Mouse (Mus musculus) midbrain, embryonic 12.5 days (tissue): ENCODE measurements at regions not wholly inside any gene's neighbourhood (a gene's known extent, or its start where the extent isn't known, plus 50 kb on each side); places are given as distances from the start of the nearest gene placed in this dataset.
A peak's percentile ranks its signal among the peaks of the same experiment; 100 is the strongest.

Source experiments
- ATAC-seq: fragments of 200-750 bp; cut with Nextera tagmentation; 2 replicates; pipeline ENCODE4 v1.8.0; 2017; ENCODE audit warnings: low read depth, moderate TSS enrichment, moderate library complexity; ENCODE audit not compliant: low FRiP score
- H3K27ac ChIP-seq: fragments of 300-500 bp; sonication (generic); replicated peaks from 2 replicates; pipeline ENCODE4 v1.5.1; 2016; ENCODE audit warnings: mild to moderate bottlenecking
- H3K27me3 ChIP-seq: fragments of 300-500 bp; sonication (generic); 2 replicates; pipeline ENCODE4 v1.6.1; 2016; ENCODE audit warnings: mild to moderate bottlenecking
- H3K36me3 ChIP-seq: fragments of 300-500 bp; sonication (generic); 2 replicates; pipeline ENCODE4 v1.6.1; 2016
- H3K4me1 ChIP-seq: fragments of 300-500 bp; sonication (generic); 2 replicates; pipeline ENCODE4 v1.6.1; 2016
- H3K4me2 ChIP-seq: fragments of 300-500 bp; sonication (generic); replicated peaks from 2 replicates; pipeline ENCODE4 v1.6.1; 2016; ENCODE audit warnings: mild to moderate bottlenecking, moderate library complexity
- H3K4me3 ChIP-seq: fragments of 300-500 bp; sonication (generic); 2 replicates; pipeline ENCODE4 v1.5.1; 2016; ENCODE audit warnings: mild to moderate bottlenecking
- H3K9ac ChIP-seq: fragments of 300-500 bp; sonication (generic); replicated peaks from 2 replicates; pipeline ENCODE4 v1.6.1; 2016; ENCODE audit warnings: mild to moderate bottlenecking, moderate library complexity
- H3K9me3 ChIP-seq: fragments of 300-500 bp; sonication (generic); 2 replicates; pipeline ENCODE4 v1.6.1; 2016; ENCODE audit warnings: mild to moderate bottlenecking
- WGBS: fragments of 180-500 bp; shearing (Covaris S2); methylation state at CpG from one replicate; pipeline ENCODE4 v1.1.7; 2016; 5-methylcytosine and 5-hydroxymethylcytosine counted together

DNA sequence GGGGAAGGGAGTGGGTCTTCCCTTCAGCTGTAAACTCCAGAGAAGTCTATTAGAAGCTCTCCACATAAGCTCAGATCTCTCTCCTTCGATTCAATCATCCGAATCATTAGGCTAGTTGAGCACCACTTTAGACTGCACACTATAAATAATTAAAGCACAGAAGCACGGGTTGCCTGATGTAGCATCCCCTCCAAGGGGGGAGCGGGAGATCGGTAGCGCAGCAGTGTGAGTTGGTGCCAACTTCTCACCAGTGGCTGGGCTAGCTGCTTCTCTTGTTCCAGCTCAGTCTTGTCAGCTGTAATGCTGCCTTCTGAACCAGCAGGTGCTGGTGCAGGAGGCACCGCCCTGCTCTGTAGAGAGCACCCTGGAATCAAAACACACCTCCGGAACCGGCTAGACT, 78.6 kb downstream of the A830031A19Rik start:
- H3K36me3 ChIP-seq, result no peaks in the 10 kb centered on the region
- H3K27me3 ChIP-seq, result peaks cover 6% of the 10 kb centered on the region; the same call in 1 of the 2 replicates
- H3K9ac ChIP-seq, result no peak overlapping the region
- H3K4me1 ChIP-seq, result no peaks in the 10 kb centered on the region
- no peak overlapping the region for H3K4me3 ChIP-seq
- no peak overlapping the region for H3K27ac ChIP-seq
- no peak for ATAC-seq
- H3K4me2 ChIP-seq, result no peak overlapping the region
- WGBS, result 85% methylated on average over 9 of the region's 9 CpGs
- H3K9me3 ChIP-seq, result no peaks in the 10 kb centered on the region

DNA sequence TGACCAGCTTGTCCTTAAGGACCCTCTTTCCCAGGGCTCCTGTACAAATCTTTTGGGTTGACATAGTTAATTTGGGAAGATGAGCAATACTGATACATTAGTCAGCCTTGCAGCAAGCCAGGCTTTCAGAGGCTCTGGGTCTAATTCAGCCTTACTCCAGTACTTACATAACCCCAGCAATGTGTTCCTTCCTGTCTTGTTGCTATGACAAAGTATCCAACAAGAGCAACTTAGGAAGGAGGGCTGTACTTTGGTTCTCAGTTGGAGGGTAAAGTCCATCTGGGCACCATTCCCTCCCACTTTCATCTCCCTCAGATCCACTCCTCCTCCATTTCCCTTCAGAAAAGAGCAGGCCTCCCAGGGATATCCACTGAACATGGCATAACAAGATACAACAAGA, 80.7 kb downstream of the A830031A19Rik start:
- no peak overlapping the region for H3K9ac ChIP-seq
- ATAC-seq, result no peak
- no peak overlapping the region for H3K4me2 ChIP-seq
- no peaks in the 10 kb centered on the region for H3K4me1 ChIP-seq
- no peak overlapping the region for H3K4me3 ChIP-seq
- peaks cover 9% of the 10 kb centered on the region; the same call in 1 of the 2 replicates for H3K27me3 ChIP-seq
- no peak overlapping the region for H3K27ac ChIP-seq
- no peaks in the 10 kb centered on the region for H3K9me3 ChIP-seq
- no peaks in the 10 kb centered on the region for H3K36me3 ChIP-seq

DNA sequence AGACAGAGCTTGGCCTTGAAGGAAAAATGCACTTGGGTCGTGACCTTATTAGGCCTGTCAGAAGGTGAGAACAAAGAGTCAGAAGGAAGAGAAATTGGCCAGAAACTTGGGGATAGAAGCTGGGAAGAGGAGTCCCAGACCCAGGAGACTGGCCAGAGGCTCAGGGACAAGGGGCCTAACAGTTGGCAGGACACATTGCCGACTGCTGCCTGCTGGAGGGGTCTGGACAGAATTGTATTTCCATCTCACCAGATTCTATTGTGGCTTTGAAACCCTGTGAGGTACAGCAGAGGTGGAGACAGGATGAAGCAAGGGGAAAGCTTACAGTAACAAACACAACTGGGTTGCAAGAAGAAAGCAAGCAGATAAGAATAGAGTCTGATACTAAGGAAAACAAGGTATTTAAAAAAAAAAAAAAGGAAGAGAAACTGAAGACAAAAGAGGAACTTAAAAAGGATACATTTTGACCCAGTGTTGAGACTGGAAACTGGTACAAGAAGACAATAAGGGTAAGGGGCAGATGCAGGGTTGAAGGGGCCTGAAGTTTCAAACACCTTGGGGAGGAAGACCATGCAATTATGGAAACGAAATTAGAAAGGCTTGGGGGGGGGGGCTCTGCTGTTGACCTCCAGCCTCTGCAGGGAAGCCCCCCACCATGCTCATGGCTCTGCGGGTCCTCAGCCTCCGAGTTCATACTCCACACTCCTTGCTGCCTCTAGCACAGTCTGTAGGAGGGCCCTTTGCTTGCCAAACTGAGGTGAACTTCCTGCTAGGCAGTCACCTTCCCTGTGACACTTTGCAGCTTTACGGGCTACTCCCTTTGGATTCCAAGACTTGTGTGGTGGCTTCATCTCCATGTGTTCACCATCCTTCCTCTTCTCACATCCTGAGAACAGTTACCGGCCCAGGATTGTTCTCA, 87.1 kb downstream of the A830031A19Rik start:
- ATAC-seq, result no peak
- WGBS, result 77% methylated on average over 7 of the region's 7 CpGs
- H3K9me3 ChIP-seq, result no peaks in the 10 kb centered on the region
- H3K4me3 ChIP-seq, result no peak overlapping the region
- H3K4me2 ChIP-seq, result no peak overlapping the region
- H3K9ac ChIP-seq, result no peak overlapping the region
- no peaks in the 10 kb centered on the region for H3K36me3 ChIP-seq
- no peak overlapping the region for H3K27ac ChIP-seq
- peaks cover 51% of the 10 kb centered on the region for H3K27me3 ChIP-seq
- H3K4me1 ChIP-seq, result no peaks in the 10 kb centered on the region

DNA sequence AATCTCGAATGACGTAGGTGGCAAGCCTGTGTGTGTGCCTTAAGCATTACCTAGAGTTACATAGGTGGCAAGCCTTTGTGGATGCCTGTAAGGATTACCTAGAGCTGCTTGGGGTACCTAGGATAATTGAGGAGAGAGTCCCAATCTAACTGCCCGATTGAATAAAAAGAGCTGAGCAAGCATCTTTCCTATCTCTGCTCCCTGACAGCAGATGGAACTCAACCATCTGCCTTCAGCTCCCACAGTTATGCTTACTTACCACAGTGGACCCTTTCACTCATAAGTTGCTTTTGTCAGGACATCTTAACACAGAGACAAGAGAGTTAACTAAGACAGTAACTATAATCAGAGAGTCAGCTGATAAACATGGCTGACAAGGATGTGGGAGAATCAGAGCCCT, 89.6 kb downstream of the A830031A19Rik start:
- ATAC-seq, result no peak

DNA sequence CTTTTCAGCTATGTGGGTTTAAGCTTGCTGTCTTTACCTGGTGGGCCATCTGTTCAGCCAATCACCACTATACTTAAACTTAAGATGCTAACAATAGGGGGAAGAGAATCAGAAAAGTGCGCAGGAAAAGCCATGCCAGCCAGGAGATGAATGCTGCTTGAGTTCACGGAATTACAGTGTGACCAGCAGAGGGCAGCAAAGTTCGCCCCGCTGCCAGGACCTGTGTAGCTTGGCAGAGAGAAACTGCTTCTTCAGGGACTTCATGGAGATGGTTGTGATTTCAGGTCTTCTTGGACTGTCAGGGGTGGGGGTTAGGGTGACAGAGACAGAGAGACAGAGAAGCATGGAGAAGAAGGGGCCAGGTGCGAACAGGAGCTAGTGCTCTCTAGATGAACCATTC, 84.3 kb upstream of the Papolg start:
- Histone ChIP-seq H3K4me2 (no peak overlapping the region), H3K27ac (no peak overlapping the region), H3K27me3 (peaks cover 71% of the 10 kb centered on the region), H3K9ac (no peak overlapping the region), H3K36me3 (no peaks in the 10 kb centered on the region), H3K4me1 (no peaks in the 10 kb centered on the region), H3K9me3 (no peaks in the 10 kb centered on the region), H3K4me3 (no peak overlapping the region)
- peak; percentile 78 for ATAC-seq
- 13% methylated on average over 5 of the region's 5 CpGs for WGBS

More for the DNA sequence above, 89.6 kb downstream of the A830031A19Rik start:
- Histone ChIP-seq H3K4me1 (no peaks in the 10 kb centered on the region), H3K9ac (no peak overlapping the region), H3K4me2 (no peak overlapping the region), H3K9me3 (no peaks in the 10 kb centered on the region), H3K36me3 (no peaks in the 10 kb centered on the region), H3K27me3 (peaks cover 66% of the 10 kb centered on the region), H3K4me3 (no peak overlapping the region), H3K27ac (no peak overlapping the region)
- 94% methylated on average over 3 of the region's 3 CpGs for WGBS

DNA sequence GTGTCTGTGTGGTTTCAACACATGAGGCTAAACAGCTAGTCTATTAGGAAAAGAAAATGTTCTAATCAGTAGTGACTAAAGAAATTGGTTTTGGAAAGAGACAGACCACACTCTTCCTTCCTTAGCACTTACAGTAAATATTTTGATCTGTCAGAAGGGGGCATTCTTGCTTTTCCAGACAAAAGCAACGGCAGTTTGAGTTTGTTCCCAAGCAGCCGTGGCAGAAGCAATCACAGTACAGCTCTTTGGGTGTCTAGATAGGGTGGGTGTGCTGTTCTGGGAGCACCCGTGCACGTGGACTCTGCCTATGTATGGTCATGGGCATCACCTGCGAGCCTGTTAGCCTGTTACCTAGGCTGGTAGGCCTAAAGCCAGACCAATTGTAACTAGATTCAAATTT, 83.2 kb upstream of the Papolg start:
- Histone ChIP-seq H3K9ac (no peak overlapping the region), H3K27me3 (peaks cover 64% of the 10 kb centered on the region)
- WGBS, result 81% methylated on average over 5 of the region's 5 CpGs

DNA sequence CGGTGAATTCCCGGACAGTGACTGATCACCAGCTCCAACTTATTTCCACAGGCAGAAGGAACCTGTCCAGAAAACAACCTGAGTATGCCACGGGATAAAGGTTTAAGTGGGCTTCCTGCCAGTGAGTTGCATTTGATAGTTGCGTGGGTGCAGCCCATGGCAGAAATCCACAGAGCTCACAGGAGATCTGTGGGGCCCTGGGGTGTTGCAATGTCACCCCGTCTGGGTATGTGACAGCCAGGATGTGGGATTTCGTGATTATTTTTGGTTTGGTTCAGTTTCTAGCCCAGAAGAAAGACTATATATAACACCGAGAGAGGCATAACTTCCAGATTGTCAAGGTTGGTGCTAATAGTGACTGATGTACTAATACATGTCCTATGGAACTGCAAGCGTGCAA, 82.0 kb upstream of the Papolg start:
- Histone ChIP-seq H3K9ac (no peak overlapping the region), H3K9me3 (no peaks in the 10 kb centered on the region), H3K4me3 (no peak overlapping the region), H3K36me3 (no peaks in the 10 kb centered on the region), H3K4me1 (no peaks in the 10 kb centered on the region), H3K4me2 (no peak overlapping the region), H3K27me3 (peaks cover 58% of the 10 kb centered on the region), H3K27ac (no peak overlapping the region)
- no peak for ATAC-seq
- 88% methylated on average over 8 of the region's 8 CpGs for WGBS

More for the DNA sequence above, 83.2 kb upstream of the Papolg start:
- Histone ChIP-seq H3K4me1 (no peaks in the 10 kb centered on the region), H3K4me3 (no peak overlapping the region), H3K36me3 (no peaks in the 10 kb centered on the region), H3K4me2 (no peak overlapping the region), H3K9me3 (no peaks in the 10 kb centered on the region), H3K27ac (no peak overlapping the region)
- ATAC-seq, result no peak

DNA sequence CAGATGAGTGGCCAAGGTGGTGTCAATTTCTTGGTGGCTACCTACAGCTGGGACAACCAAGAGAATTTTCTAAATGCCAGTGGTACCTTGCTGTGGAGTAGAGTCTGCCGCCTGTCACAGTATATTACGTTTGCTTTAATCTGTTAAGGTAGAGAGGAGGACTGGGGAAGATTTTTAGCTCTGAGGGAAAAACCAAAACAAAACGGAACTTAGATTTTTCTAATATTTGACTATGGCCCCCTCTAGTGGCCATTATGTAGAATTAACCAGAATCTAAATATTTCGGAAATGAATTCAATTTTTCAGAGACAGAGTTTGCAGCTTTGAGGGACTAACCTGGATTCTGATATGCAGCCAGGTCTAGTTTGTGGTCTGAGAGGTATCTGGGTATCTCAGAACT, 59.3 kb upstream of the Papolg start:
- Histone ChIP-seq H3K4me3 (no peak overlapping the region), H3K9ac (no peak overlapping the region), H3K27me3 (peaks cover 5% of the 10 kb centered on the region; the same call in 1 of the 2 replicates), H3K36me3 (no peaks in the 10 kb centered on the region), H3K4me1 (no peaks in the 10 kb centered on the region), H3K27ac (no peak overlapping the region), H3K9me3 (no peaks in the 10 kb centered on the region), H3K4me2 (0 out of 2 replicates have a peak overlapping the region, but pooled peaks have one; percentile 13)
- no peak for ATAC-seq
- WGBS, result 5% methylated on average over 4 of the region's 4 CpGs

DNA sequence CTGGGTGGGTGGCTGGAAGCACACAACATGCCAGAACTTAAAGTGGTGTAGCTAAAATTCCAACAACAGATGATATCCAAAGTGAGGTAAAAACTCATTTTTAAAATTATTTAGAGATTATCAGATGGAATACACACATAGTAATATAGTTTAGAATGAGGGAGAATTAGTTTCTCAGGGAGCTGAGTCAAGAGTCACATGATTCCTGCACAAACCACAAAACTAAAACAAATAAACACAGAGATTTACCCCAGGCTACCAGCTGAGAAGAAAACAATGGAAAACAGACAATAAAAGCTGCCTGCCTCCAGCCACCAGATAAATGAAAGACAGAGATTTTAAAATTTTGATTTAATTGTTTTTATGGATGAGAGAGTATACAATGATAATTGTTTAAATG, 50.9 kb upstream of the Papolg start:
- Histone ChIP-seq H3K9ac (no peak overlapping the region), H3K4me2 (no peak overlapping the region), H3K27me3 (no peaks in the 10 kb centered on the region), H3K27ac (no peak overlapping the region), H3K9me3 (no peaks in the 10 kb centered on the region; the same call in 1 of the 2 replicates), H3K4me1 (no peaks in the 10 kb centered on the region), H3K36me3 (no peaks in the 10 kb centered on the region), H3K4me3 (no peak overlapping the region)
- no peak for ATAC-seq
